Mouse (Mus musculus): ENCODE data around the gene Sec16b. TPM values are rescaled to one million over a fixed set of nuclear protein-coding genes. Genes with fewer than 3 reads are reported as not detected.

Gene Sec16b
- polyA plus RNA-seq (2017; shearing (Covaris generic)): 1.8 TPM

DNA sequence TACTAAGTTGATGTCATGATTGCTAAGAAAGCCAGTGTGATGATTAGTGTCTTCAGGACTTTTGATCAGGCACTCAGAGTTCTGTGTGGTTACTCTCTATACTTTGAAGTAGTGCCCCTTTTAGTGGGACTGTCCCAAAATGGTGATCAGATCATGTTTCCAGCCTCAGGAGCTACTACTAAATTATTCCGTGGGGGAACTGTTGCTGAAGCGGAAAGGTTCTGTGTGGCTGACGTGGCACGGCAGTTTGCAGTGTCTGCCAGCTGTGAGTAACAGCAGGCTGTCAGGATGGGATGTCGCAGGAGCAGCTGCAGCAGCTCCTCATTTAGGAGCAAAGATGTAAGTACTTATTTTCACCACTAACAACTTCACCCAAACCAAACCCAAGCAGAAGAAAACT, at the start of gene Sec16b:
TSS of gene Sec16b (plus strand) at position 207 of the 400 bp plus-strand sequence.

GRCm38 (mm10) chr1:157458421-157459208, 47.9 kb upstream of the Sec16b start, which contains the start of gene Cryzl2:
TSS of gene Cryzl2 (plus strand) at chr1:157458577.

Other genes with a start within 250 kb of the Sec16b start
- not detected for gene Rasal2, start 94.1 kb upstream of the Sec16b start, polyA plus RNA-seq (2017; shearing (Covaris generic))
- 6.5 TPM for gene Cryzl2, start 48.2 kb upstream of the Sec16b start, polyA plus RNA-seq (2017; shearing (Covaris generic))